Mouse (Mus musculus) brain, embryonic 14.5 days (tissue): ENCODE data around the gene Pisd. TPM values are rescaled to one million over a fixed set of nuclear protein-coding genes. Genes with fewer than 3 reads are reported as not detected.
"Not testable (repeated sequence)": the region's sequence is repeated elsewhere in the genome, so short reads cannot be mapped to it uniquely, and the experiment has no call there.

Experiments
- DNase-seq: peaks from one replicate; pipeline ENCODE4 v3.0.0-alpha.2; 2011; ENCODE audit warnings: low read depth
- CTCF ChIP-seq: fragments of 200-500 bp; IDR thresholded peaks from 2 replicates; pipeline ENCODE4 v1.5.1; 2012; ENCODE audit warnings: inconsistent platforms, mild to moderate bottlenecking, moderate library complexity, borderline replicate concordance; ENCODE audit not compliant: insufficient read depth, insufficient read length; ENCODE audit errors: extremely low read depth
- POLR2A ChIP-seq: fragments of 200-500 bp; IDR thresholded peaks from 2 replicates; pipeline ENCODE4 v1.6.1; 2012; ENCODE audit warnings: mild to moderate bottlenecking, inconsistent platforms, borderline replicate concordance; ENCODE audit not compliant: poor library complexity, insufficient read depth, insufficient read length, severe bottlenecking; ENCODE audit errors: extremely low read depth
- polyA plus RNA-seq: library from polyadenylated mRNA; depleted of rRNA; stranded (reverse); fragments of >200 nt; gene quantifications from 2 replicates; pipeline ENCODE4 v1.2.3, GENCODE M21; 2012

The Pisd gene
- polyA plus RNA-seq, 1 experiment, result 75.0 TPM

DNA sequence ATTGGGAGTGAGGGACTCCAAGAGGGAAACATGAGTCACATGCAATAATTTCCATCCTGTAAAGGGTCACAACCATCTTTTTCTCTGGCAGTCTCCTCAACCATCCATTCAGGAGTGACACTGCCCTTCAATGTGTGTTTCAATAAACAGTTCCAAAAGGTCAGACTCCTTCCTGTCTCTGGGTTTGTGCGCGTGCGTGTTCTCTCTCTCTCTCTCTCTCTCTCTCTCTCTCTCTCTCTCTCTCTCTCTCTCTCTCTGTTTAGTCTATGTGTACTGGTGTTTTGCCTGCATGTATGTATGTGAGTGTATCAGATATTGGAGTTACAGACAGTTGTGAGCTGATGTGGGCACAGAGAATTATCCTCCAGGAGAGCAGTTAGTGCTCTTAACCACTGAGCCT is 18.4 kb downstream of the Pisd start:
- no peak for DNase-seq
- TF ChIP-seq CTCF (no peak), POLR2A (no peak)

DNA sequence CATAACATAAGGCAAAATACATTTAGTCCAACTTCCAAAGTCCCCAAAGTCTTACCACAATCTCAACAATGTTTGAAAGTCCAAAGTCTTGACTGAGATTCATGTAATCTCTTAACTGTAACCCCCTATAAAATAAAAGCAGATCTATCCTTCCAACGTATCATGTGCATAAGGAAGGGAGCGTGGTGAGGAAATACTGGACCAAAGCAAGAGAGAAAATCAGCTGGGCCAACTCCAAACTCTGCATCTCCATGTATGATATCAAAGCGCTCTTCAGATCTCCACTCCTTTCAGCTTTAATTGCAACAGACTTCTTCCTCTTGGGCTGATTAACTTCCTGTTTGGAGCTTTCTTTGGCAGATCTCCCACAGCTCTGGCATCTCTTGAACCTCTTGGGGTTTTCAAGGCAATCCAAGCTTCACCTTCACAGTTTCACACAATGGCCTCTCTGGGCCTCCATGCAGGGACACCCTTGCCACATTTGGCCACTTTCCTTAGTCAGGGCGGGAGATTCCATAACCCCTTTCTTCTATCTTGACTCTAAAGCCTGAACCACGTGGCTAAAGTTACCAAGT is 23.8 kb downstream of the Pisd start:
- no peak for DNase-seq

DNA sequence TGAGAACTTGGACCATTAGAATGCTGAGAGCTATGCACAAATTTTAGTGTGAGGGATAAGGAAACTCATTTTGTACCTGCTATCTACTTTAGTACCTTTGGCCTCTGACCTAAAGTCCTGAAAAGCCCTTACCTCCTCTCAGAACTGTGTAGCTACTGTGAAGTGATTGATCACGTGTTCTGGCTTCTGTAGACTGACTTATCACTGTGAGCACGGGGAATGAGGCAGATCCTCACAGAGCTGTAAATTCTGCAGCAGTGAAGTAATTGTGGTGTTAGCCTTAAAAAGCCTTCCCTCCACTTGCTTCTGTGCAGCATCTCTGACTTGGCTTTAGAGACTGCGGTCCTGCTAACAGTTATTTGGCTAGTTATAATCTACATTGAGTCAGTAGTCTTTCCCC is 24.7 kb downstream of the Pisd start:
- no peak for DNase-seq
- TF ChIP-seq POLR2A, result no peak
- no peak for TF ChIP-seq CTCF

More for the DNA sequence above, 23.8 kb downstream of the Pisd start:
- TF ChIP-seq POLR2A (no peak), CTCF (no peak)

DNA sequence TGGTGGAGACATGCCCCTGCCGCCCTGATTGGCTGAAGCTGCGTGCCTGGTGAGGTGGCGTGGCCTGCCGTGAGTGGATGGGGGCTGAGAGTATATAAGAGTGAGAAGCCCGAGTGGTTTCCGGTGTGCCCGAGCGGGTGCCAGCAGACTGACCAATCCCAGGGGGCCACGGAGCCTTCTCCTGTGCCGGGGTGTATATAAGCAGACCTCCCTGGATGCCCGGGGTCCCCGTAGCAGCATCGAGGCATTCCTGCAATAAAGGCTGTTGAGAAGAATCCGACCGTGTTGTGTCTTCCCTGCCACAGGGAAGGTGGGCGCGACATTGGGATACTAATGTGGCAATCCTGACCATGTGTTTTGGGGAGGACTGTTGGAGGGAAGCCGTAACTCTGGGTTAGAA is 25.1 kb downstream of the Pisd start:
- not testable (repeated sequence) for DNase-seq

DNA sequence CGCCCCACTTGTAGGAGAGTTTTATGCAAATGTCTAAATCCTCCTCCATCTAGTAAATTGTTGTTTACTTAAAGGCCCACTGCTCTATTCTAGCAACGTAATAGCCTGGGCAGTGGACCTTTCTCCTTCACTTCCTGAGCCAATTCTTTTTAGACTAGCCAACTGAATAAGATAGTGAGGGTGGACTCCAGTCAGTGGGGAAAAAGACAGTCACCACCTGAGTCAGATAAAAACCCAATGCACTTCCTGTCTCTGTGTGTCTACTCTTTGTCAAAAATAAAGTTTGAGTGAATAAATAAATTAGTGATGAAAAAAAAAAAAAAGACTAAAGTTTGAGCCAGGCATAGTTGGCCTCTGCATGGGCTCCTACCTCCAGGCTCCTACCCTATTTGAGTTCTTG is 25.8 kb downstream of the Pisd start:
- TF ChIP-seq POLR2A (no peak), CTCF (no peak)
- DNase-seq, result no peak

DNA sequence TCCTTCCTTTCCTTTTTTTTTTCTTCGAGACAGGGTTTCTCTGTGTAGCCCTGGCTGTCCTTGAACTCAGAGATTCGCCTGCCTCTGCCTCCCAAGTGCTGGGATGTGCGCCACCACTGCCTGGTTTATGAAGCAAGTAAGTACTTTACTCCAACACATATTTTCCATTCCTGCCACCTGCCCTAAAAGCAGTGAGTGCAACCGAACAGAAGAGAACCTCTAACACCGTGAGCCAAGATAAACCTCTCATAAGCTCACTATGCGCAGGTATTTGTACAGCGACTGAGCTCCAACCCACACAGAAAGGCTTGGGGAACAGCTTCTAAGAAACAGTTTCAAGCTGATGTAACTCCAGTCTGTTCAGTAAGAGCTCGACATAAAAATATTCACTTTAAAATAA is 29.3 kb downstream of the Pisd start:
- TF ChIP-seq POLR2A (no peak), CTCF (no peak)
- DNase-seq, result no peak

DNA sequence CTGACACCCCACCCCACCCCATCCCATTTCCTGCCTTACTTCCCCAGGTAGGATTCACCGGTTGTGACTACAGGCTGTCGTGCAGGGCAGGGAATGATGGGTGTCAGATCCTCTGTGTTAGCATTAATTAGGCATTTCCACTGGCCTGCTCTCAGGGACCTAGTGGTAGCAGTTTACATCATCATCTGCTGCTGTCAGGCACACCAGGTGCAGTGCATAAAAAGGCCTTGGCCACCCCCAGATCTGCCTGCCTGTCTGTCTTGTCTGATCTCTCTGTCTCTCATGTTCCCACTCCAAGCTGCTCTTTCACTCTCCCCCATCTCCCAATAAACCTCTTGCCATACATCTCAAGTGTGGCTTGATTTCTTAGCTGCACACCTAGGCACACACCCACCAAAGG is 33.7 kb downstream of the Pisd start:
- TF ChIP-seq POLR2A (no peak), CTCF (no peak)
- no peak for DNase-seq

DNA sequence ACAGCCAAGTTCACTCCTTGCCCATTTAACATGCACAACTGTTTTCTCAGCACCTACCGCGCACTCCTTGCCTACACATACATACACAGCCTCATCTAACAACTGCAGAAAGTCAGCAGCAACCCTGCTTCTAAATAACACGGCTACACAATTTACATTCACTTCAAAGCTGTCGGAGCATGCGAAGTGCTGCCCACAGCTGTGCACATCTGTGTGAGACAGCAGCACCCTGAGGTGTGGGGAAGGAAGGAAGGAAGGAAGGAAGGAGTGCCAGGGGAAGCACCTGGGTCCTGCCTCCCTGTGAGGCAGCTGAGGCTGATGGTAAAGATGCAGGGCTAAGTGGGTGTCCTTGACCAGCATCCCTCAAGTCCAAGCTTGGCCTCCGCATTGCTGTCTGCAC is 36.5 kb downstream of the Pisd start:
- TF ChIP-seq CTCF, result no peak
- no peak for TF ChIP-seq POLR2A
- DNase-seq, result no peak

DNA sequence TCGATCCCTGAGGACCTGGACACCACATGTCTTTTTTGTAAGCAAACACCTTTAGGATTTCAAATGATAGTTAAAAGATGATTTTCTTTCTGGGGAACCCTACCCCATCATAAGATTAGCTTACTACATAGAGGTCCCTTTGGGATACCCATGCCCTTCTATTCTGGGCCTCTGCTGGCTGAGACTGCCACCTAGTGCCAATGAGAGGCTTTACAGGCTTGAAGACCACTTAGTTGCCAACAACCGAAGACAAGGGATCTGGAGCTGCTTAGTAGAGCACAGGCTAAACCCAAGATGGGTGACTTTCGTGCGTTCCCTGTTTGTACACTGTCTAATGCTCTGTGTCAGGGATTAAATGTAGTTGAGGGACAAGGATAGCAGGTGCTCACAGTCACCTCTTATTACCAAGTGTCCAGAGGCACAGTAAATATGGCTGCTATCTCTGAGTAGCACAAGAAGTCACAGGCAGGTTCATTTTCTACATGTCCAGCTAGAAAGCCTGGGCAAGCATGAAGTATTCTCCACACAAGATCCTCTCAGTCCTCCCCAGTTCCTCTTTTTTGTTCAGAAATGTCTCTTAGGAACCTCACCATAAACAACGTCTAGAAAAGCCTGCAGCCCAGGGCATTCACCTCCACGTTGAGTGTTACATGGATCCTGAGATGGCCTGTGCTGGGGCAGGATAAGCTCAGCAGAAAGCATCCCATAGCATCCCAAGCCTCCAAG is 37.6 kb downstream of the Pisd start:
- no peak for TF ChIP-seq POLR2A
- peak; percentile 83; the same call in 1 of the 2 replicates for TF ChIP-seq CTCF

DNA sequence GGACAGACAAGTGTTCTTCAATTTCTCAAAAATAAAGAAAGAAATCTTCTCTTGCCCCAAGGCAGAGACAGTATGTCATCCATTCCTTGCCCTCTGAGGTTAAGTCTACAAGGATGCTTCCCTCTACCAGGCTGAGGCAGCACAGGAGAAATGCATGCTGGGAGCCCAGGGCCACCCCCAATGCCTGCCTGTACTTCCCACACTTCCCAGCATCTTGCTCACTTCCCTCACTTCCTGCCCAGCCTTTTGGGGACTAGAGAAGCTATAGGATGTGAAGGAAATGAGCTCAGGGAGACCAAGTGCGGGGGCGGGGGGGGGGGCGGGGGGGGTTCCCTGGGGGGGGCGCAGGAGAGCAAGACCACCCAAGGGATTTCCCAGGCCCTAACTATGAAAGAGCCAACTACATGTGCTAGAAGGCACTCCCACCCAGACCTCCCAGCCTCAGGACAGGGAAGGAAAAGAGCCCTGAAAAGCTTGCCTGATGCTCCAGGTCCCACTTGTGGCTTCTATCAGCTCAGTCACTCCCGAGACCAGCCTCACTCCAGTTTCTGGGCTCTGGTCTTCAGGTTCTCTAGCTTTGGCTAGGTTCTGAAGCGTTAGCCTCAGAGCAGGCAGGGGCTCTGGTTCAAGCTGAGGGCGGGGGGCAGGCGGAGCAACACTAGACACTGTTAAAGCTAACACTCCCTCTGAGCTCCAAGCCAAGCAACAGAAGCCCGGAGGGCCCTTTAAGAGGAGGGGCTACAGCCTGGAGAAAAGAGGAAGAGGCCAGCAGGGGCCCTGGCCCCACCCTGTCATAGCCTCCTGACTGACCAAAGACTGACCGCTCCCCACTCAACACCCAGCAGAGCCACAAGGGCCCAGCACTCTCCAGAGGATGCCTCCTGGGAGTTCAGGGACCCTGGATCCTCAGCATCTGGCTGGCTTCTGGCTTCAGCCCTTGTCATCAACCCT is 39.5 kb downstream of the Pisd start:
- no peak for TF ChIP-seq POLR2A
- TF ChIP-seq CTCF, result no peak
- DNase-seq, result peak; percentile 48

More for the DNA sequence above, 37.6 kb downstream of the Pisd start:
- peak; percentile 74 for DNase-seq

DNA sequence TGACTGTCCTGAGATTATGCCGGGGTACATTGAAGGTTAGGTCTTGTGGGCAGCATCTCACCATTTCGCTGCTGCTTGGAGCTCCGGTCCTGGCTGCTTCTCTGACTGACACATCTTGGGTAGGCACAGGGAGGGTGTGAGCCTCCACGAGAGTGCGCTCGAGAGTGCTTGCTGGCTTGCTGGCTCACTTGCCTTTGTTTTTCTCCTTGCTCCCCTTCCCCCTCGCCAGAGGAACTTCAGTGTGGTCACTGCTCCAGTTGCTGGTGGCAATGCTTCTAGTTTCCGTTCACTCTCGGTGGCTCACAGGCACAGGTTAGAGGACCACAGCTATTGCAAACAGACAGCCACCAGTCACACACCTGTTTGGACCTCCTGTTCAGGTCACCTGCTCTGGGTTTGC is 43.3 kb downstream of the Pisd start:
- peak; percentile 77 for DNase-seq
- TF ChIP-seq POLR2A (no peak), CTCF (peak; percentile 46)

DNA sequence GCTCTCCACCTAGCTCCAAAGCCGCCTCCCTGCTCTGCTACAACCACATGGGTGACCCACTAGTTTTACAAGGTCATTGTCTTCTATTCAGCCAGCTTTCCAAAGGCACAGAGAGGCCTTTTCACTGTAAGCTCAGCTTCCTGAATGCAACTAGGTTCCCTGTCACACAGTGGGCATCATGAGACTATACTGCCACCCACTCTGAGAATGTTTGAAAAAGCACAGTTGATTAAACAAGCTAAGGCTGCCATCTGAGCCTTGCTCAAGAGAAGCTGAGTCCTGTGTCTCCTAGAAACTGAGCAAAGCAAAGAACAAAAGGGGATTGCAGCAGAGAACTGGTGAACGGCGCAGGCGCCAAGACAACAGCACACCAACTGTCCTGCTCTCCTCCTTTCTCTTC is 44.1 kb downstream of the Pisd start:
- peak; percentile 47 for DNase-seq

DNA sequence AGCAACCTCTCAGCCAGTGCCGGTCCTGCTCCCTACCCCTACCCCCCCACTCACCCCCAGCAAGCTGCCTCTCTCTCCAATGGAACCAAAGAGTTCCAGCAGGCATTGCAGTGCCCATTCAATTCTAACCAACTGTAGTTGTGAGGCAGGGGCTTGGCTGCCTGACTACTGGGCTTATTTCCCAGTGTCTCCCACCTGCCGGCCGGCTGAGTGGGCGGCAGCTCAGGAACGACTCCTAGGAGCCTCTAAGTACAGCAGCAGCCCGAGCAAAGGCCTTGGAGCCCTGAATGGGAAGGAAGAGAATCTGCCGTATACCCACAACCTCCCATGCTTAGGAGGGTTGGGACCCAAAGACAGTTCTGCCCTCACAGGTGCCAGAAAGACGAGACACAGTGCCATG is 44.6 kb downstream of the Pisd start:
- DNase-seq, result peak; percentile 29
